Mouse (Mus musculus) mammary gland, adult 2 months (tissue): Measurements from ENCODE around the gene Gm5458. TPM values are rescaled to one million over a fixed set of nuclear protein-coding genes. Genes with fewer than 3 reads are reported as not detected.

Source experiments
- polyA plus RNA-seq: library from polyadenylated mRNA; depleted of rRNA; stranded (reverse); fragments of >200 nt; gene quantifications from 2 replicates; pipeline ENCODE4 v1.2.3, GENCODE M21; 2012; ENCODE audit warnings: low replicate concordance; rRNA removed

Gm5458 gene
- polyA plus RNA-seq: not detected in 2 replicates

GRCm38 (mm10) chr14:19602481-19602880 is at the start of gene Gm5458:
Gm5458 (minus strand) TSS chr14:19602581.

GRCm38 (mm10) chr14:19584804-19585667 is 17.3 kb downstream of the Gm5458 start, which contains the start of gene Gm2237:
Gm2237 (minus strand) TSS chr14:19585135.

GRCm38 (mm10) chr14:19549863-19550262 is 52.5 kb downstream of the Gm5458 start, which contains the start of gene Gm2244:
Gm2244 (minus strand) TSS chr14:19549963.

Other genes with a start within 250 kb of the Gm5458 start
- gene Gm21738, start 183.7 kb downstream of the Gm5458 start, polyA plus RNA-seq: not detected in 2 replicates
- not detected in 2 replicates for gene Gm2244, start 52.6 kb downstream of the Gm5458 start, polyA plus RNA-seq
- gene Gm2237, start 17.4 kb downstream of the Gm5458 start, polyA plus RNA-seq: 0.25 and 0.88 TPM in 2 replicates
- 29.0 and 34.6 TPM in 2 replicates for gene Nid2, start 148.7 kb upstream of the Gm5458 start, polyA plus RNA-seq
- 17.4 and 26.3 TPM in 2 replicates for gene Rtraf, start 221.2 kb upstream of the Gm5458 start, polyA plus RNA-seq